Comparison of ENCODE assay signal across 12 mouse cellular contexts in genomic region chr1:18168261-18168660, GRCm38 (mm10). TPM values are rescaled to one million over a fixed set of nuclear protein-coding genes. Genes with fewer than 3 reads are reported as not detected.
DNase-seq lines count a peak whose midpoint lies in the region; ATAC-seq lines count a peak whose summit lies in the region.
"Had no signal": no experiment of that assay in that cellular context is flagged by ENCODE, and none has a peak within 500 bp of the region (broad histone marks: within the 10 kb centered on the region; RNA-seq: fewer than 3 reads in every experiment).

No protein-coding gene starts in this region.

- ATAC-seq in forebrain, embryonic 12.5 days (ENCODE audit: low FRiP score) = peak; percentile 87

- H3K9ac ChIP-seq in forebrain, embryonic 12.5 days = no peak overlapping the region
- H3K9ac ChIP-seq: limb, embryonic 13.5 days had no signal

- DNase-seq in cerebellum, adult 18-20 months = peak; percentile 33 to 34
- peak; percentile 55 for DNase-seq in layer of hippocampus, adult 11-12 months (ENCODE audit: low spot score)
- peak; percentile 67 to 69 for DNase-seq in left cerebral cortex, postnatal 36 days (ENCODE audit: low spot score in 2 of 2)
- DNase-seq in kidney, postnatal 25 days = no peak
- no peak for DNase-seq in heart, adult 8-10 months (ENCODE audit: low spot score)
- no peak for DNase-seq in kidney, postnatal 10 days
- no peak for DNase-seq in adrenal gland, adult 2 months

- 55% methylated on average over 1 of the region's 1 CpGs for WGBS in forebrain, embryonic 12.5 days

- H3K27me3 ChIP-seq in forebrain, embryonic 12.5 days = no peaks in the 10 kb centered on the region
- H3K27me3 ChIP-seq: limb, embryonic 13.5 days had no signal

- no peak overlapping the region for H3K27ac ChIP-seq in forebrain, embryonic 12.5 days
- H3K27ac ChIP-seq: limb, embryonic 13.5 days had no signal

- H3K36me3 ChIP-seq in forebrain, embryonic 12.5 days (replicated peaks) = no peaks in the 10 kb centered on the region
- H3K36me3 ChIP-seq: limb, embryonic 13.5 days had no signal

- H3K4me2 ChIP-seq in forebrain, embryonic 12.5 days = no peak overlapping the region
- H3K4me2 ChIP-seq: limb, embryonic 13.5 days had no signal

- no peaks in the 10 kb centered on the region for H3K4me1 ChIP-seq in forebrain, embryonic 12.5 days
- H3K4me1 ChIP-seq: limb, embryonic 13.5 days had no signal

- intact Hi-C loops in left cerebral cortex, postnatal 36 days (cut with DNase I) = no loop called here

- H3K4me3 ChIP-seq in forebrain, embryonic 12.5 days (replicated peaks) = no peak overlapping the region
- H3K4me3 ChIP-seq: erythroblast, embryonic 14.5 days; limb, embryonic 13.5 days had no signal

- H3K9me3 ChIP-seq in forebrain, embryonic 12.5 days = no peaks in the 10 kb centered on the region
- H3K9me3 ChIP-seq: limb, embryonic 13.5 days had no signal

RNA-seq across cellular contexts. Expression of gene Crisp4, which starts 22.6 kb away (rescaled TPM):
- not detected in 2 replicates for polyA plus RNA-seq in forebrain, embryonic 12.5 days (2016; fragmentation: Nextera tagmentation; extraction: Ambion mirVana)
- not detected for total RNA-seq in left cerebral cortex, postnatal 36 days (2021)
- total RNA-seq in heart, adult 8-10 months (2022) = not detected
- total RNA-seq in adrenal gland, adult 2 months (2021) = not detected
- not detected in 2 replicates for polyA plus RNA-seq in adrenal gland, adult 2 months (2012; rRNA removed)
- polyA plus RNA-seq: heart, embryonic 16.5 days; limb, embryonic 13.5 days; spleen, adult 2 months had no signal

Comparison
In these comparisons a context has a peak if more than half of its experiments do, and no peak if none do; other contexts are left out.
1. DNase-seq: peak in cerebellum, adult 18-20 months (2 of 2), layer of hippocampus, adult 11-12 months (single experiment) and left cerebral cortex, postnatal 36 days (2 of 2); none in kidney, postnatal 25 days (0 of 2), heart, adult 8-10 months (single experiment), kidney, postnatal 10 days (single experiment) and adrenal gland, adult 2 months (single experiment).